In the genomic region with DNA sequence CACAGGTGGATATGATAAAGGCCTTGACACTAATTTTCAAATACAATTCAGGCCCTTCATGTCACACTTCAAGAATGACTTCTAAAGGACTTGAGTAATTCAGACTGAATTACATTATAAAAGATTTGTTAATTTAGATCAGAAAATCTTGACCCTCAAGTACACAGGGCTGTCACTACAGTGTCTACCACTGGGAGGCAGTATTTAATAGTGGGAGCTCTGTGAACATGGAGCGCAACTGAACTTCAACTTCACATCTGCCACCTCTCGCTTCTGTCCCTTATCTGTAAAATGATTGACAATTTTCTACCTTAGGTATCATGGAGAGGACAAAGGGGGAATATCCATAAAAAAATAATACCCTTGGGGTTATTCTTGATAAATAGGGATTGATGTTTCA, we compare ENCODE assay signal across 9 mouse cellular contexts. TPM values are rescaled to one million over a fixed set of nuclear protein-coding genes. Genes with fewer than 3 reads are reported as not detected.
A peak's percentile ranks its signal among the peaks of the same experiment; 100 is the strongest.
DNase-seq lines count a peak whose midpoint lies in the region; ATAC-seq and TF ChIP-seq lines count a peak whose summit lies in the region.
"Had no signal": no experiment of that assay in that cellular context is flagged by ENCODE, and none has a peak within 500 bp of the region (broad histone marks: within the 10 kb centered on the region; RNA-seq: fewer than 3 reads in every experiment).

No protein-coding gene starts in this region.

- no peaks in the 10 kb centered on the region for H3K27me3 ChIP-seq in heart, adult 2 months (ENCODE audit: control insufficient read depth, insufficient read depth, low read length)

- TF ChIP-seq POLR2A in heart, adult 2 months (IDR thresholded peaks at IDR 0.05; ENCODE audit: insufficient read depth, low read depth, low read length): no peak

- TF ChIP-seq EP300 in heart, adult 2 months (IDR thresholded peaks at IDR 0.05; ENCODE audit: insufficient read depth, low read depth, low read length): no peak

- WGBS in heart, adult 2 months: 20% methylated on average over 2 of the region's 2 CpGs

- DNase-seq in heart, adult 2 months: peak in 1 of 2 experiments; percentile 26
- no peak for DNase-seq in heart, postnatal 25 days (ENCODE audit: low spot score)
- DNase-seq in 416B (ENCODE audit: low read depth): peak; percentile 43
- peak; percentile 17 for DNase-seq in MEL-GATA-1-ER (ENCODE audit: extremely low read depth, low read depth)
- DNase-seq in cerebellum, postnatal 36 days: peak; percentile 46 to 64
- peak; percentile 68 to 77 for DNase-seq in kidney, postnatal 36 days
- DNase-seq in naive thymus-derived CD4-positive, alpha-beta T cell, adult 2 months (ENCODE audit: low read depth): peak; percentile 70

- no peaks in the 10 kb centered on the region; the same call in 1 of the 2 replicates for H3K79me2 ChIP-seq in heart, adult 2 months (replicated peaks; ENCODE audit: control insufficient read depth, insufficient read depth, low read length)

- no peak for ATAC-seq in monocyte, adult 5-6 weeks (replicated peaks; ENCODE audit: insufficient number of reproducible peaks, low FRiP score, low TSS enrichment, poor library complexity, severe bottlenecking)

- intact Hi-C loops in heart, adult 2 months (cut with DNase I): loop anchor here (2.0 to 5.0 kb wide), 3 partner anchors 43 to 581 kb away; partner anchors contain the start of gene Nod1
- intact Hi-C loops in heart, postnatal 25 days (cut with DNase I): loop anchor here (2.0 to 10.0 kb wide), 3 partner anchors 45 to 579 kb away; no protein-coding TSS in a partner anchor

- H3K27ac ChIP-seq in heart, adult 2 months: no peak overlapping the region

- peak; percentile 95 for TF ChIP-seq CTCF in heart, adult 2 months (IDR thresholded peaks at IDR 0.05)

- no peaks in the 10 kb centered on the region for H3K36me3 ChIP-seq in heart, adult 2 months (ENCODE audit: control insufficient read depth, insufficient read depth, low read length)

- no peak overlapping the region for H3K4me3 ChIP-seq in heart, adult 2 months
- H3K4me3 ChIP-seq: myocyte had no signal

- H3K9ac ChIP-seq in heart, adult 2 months (ENCODE audit: low read depth, low read length): no peak overlapping the region

- H3K4me1 ChIP-seq in heart, adult 2 months (ENCODE audit: control insufficient read depth, insufficient read depth, low read length): no peaks in the 10 kb centered on the region; the same call in 1 of the 2 replicates

RNA-seq across cellular contexts. Expression of gene Plekha8, which starts 8.7 kb away (rescaled TPM):
- 1 to 10 TPM; 9.0 to 9.7 TPM for total RNA-seq in heart, adult 2 months (2021)
- 2.6 and 5.4 TPM in 2 replicates for polyA plus RNA-seq in heart, adult 2 months (2012; rRNA removed)
- 10 to 100 TPM; 10.6 TPM for total RNA-seq in heart, postnatal 25 days (2021)
- 1.5 to 2.2 TPM (median 2.0 TPM) in 3 replicates for total RNA-seq in monocyte, adult 5-6 weeks (2017)

RNA-seq across cellular contexts. Expression of gene Fkbp14, which starts 10.9 kb away (rescaled TPM):
- 10 to 100 TPM in 1 of 2 experiments, 1 to 10 TPM in 1; 7.6 to 10.7 TPM for total RNA-seq in heart, adult 2 months (2021)
- 5.4 and 12.3 TPM in 2 replicates for polyA plus RNA-seq in heart, adult 2 months (2012; rRNA removed)
- 10 to 100 TPM in 1 of 2 experiments, 1 to 10 TPM in 1; 8.2 to 10.4 TPM for total RNA-seq in heart, postnatal 25 days (2021)
- 0.58 TPM in 1 of 3 replicates, not detected in the others for total RNA-seq in monocyte, adult 5-6 weeks (2017)

RNA-seq across cellular contexts. Expression of gene Scrn1, which starts 19.9 kb away (rescaled TPM):
- total RNA-seq in heart, adult 2 months (2021): 1 to 10 TPM; 6.1 to 7.4 TPM
- 6.8 and 14.1 TPM in 2 replicates for polyA plus RNA-seq in heart, adult 2 months (2012; rRNA removed)
- total RNA-seq in heart, postnatal 25 days (2021): 10 to 100 TPM in 1 of 2 experiments, 1 to 10 TPM in 1; 9.2 to 12.0 TPM
- not detected in 3 replicates for total RNA-seq in monocyte, adult 5-6 weeks (2017)
